Mouse (Mus musculus) MEL (cell line): ENCODE results near the gene Mta3. TPM values are rescaled to one million over a fixed set of nuclear protein-coding genes. Genes with fewer than 3 reads are reported as not detected.

Experiments used
- DNase-seq: peaks from one replicate; pipeline ENCODE4 v3.0.0; 2011; ENCODE audit warnings: low read depth, low spot score
- H3K27ac ChIP-seq: 2 replicates; pipeline ENCODE4 v1.5.1; 2012; ENCODE audit warnings: low read depth, mild to moderate bottlenecking, control low read depth, low read length, moderate library complexity; ENCODE audit not compliant: control insufficient read depth
- H3K27me3 ChIP-seq, 2 experiments: fragments of 150-350 bp in 1 of 2; sonication (generic) in 1 of 2; 2 replicates each; pipeline ENCODE4 v1.6.1; 2012; ENCODE audit warnings: low read length in 2 of 2, mild to moderate bottlenecking in 2 of 2, improper control_type of control experiment in 1 of 2, moderate library complexity in 1 of 2; ENCODE audit not compliant: insufficient read depth in 2 of 2, control insufficient read depth in 1 of 2
- H3K36me3 ChIP-seq, 2 experiments: 2 replicates each; pipeline ENCODE4 v1.6.1; 2012 to 2014; ENCODE audit warnings: low read length in 2 of 2, improper control_type of control experiment in 1 of 2, inconsistent platforms in 1 of 2, mild to moderate bottlenecking in 1 of 2; ENCODE audit not compliant: insufficient read depth in 2 of 2, control insufficient read depth in 1 of 2
- H3K4me1 ChIP-seq, 2 experiments: fragments of 150-350 bp in 1 of 2; sonication (generic) in 1 of 2; 2 replicates each; pipeline ENCODE4 v1.6.1; 2012; ENCODE audit warnings: low read length in 2 of 2, improper control_type of control experiment in 1 of 2, mild to moderate bottlenecking in 1 of 2; ENCODE audit not compliant: insufficient read depth in 2 of 2, control insufficient read depth in 1 of 2
- H3K4me3 ChIP-seq, 2 experiments: fragments of 150-350 bp in 1 of 2; sonication (generic) in 1 of 2; 2 replicates each; pipeline ENCODE4 v1.5.1; 2012; ENCODE audit warnings: low read depth in 2 of 2, low read length in 2 of 2, mild to moderate bottlenecking in 2 of 2, moderate library complexity in 2 of 2, control low read depth in 1 of 2, improper control_type of control experiment in 1 of 2; ENCODE audit not compliant: control insufficient read depth in 1 of 2, insufficient read depth in 1 of 2
- H3K79me2 ChIP-seq: 2 replicates; pipeline ENCODE4 v1.6.1; 2012; ENCODE audit warnings: mild to moderate bottlenecking, low read length, moderate library complexity; ENCODE audit not compliant: control insufficient read depth, poor library complexity, insufficient read depth
- H3K9ac ChIP-seq: 2 replicates; pipeline ENCODE4 v1.6.1; 2012; ENCODE audit warnings: low read depth, mild to moderate bottlenecking, control low read depth, low read length, moderate library complexity; ENCODE audit not compliant: control insufficient read depth, poor library complexity, severe bottlenecking
- H3K9me3 ChIP-seq: fragments of 150-350 bp; sonication (generic); replicated peaks from 2 replicates; pipeline ENCODE4 v1.6.1; 2012; ENCODE audit warnings: mild to moderate bottlenecking, low read length, improper control_type of control experiment, moderate library complexity; ENCODE audit not compliant: insufficient read depth
- BHLHE40 ChIP-seq: IDR thresholded peaks from 2 replicates; pipeline ENCODE4 v1.6.1; 2012; ENCODE audit warnings: low read depth, mild to moderate bottlenecking, inconsistent platforms, low read length, improper control_type of control experiment, borderline replicate concordance
- CHD1 ChIP-seq: IDR thresholded peaks from 2 replicates; pipeline ENCODE4 v1.6.1; 2012; ENCODE audit warnings: low read depth, mild to moderate bottlenecking, inconsistent platforms, low read length, improper control_type of control experiment
- CHD2 ChIP-seq: IDR thresholded peaks from 2 replicates; pipeline ENCODE4 v1.6.1; 2011; ENCODE audit warnings: low read length, improper control_type of control experiment
- CTCF ChIP-seq, 3 experiments: IDR thresholded peaks in 2 of 3; conservative IDR thresholded peaks in 1 of 3; 2 replicates each; pipeline ENCODE4 v1.5.1; 2011 to 2012; ENCODE audit warnings: low read length in 3 of 3, low read depth in 2 of 3, mild to moderate bottlenecking in 2 of 3, improper control_type of control experiment in 1 of 3, inconsistent platforms in 1 of 3, mixed read lengths in 1 of 3, moderate library complexity in 1 of 3; ENCODE audit not compliant: control insufficient read depth in 1 of 3, insufficient read depth in 1 of 3, poor library complexity in 1 of 3, severe bottlenecking in 1 of 3
- EP300 ChIP-seq, 2 experiments: IDR thresholded peaks; 2 replicates each; pipeline ENCODE4 v1.6.1; 2011; ENCODE audit warnings: improper control_type of control experiment in 2 of 2, low read length in 2 of 2, low read depth in 1 of 2, mild to moderate bottlenecking in 1 of 2
- ETS1 ChIP-seq: IDR thresholded peaks from 2 replicates; pipeline ENCODE4 v1.6.1; 2012; ENCODE audit warnings: low read depth, mild to moderate bottlenecking, inconsistent platforms, low read length, improper control_type of control experiment, moderate library complexity
- GABPA ChIP-seq: IDR thresholded peaks from 2 replicates; pipeline ENCODE4 v1.6.1; 2012; ENCODE audit warnings: low read depth, mild to moderate bottlenecking, inconsistent platforms, low read length, improper control_type of control experiment, moderate library complexity
- GATA1 ChIP-seq: IDR thresholded peaks from 2 replicates; pipeline ENCODE4 v1.6.1; 2011; ENCODE audit warnings: low read depth, low read length, improper control_type of control experiment
- KAT2A ChIP-seq: conservative IDR thresholded peaks from 2 replicates; pipeline ENCODE4 v1.6.1; 2012; ENCODE audit warnings: low read depth, low read length, improper control_type of control experiment, inconsistent platforms
- MAFK ChIP-seq: IDR thresholded peaks from 2 replicates; pipeline ENCODE4 v1.6.1; 2011; ENCODE audit warnings: low read depth, mild to moderate bottlenecking, low read length, improper control_type of control experiment, borderline replicate concordance
- MAX ChIP-seq: IDR thresholded peaks from 2 replicates; pipeline ENCODE4 v1.6.1; 2011; ENCODE audit warnings: low read length, improper control_type of control experiment
- MAZ ChIP-seq: IDR thresholded peaks from 2 replicates; pipeline ENCODE4 v1.6.1; 2012; ENCODE audit warnings: low read depth, mild to moderate bottlenecking, inconsistent platforms, low read length, improper control_type of control experiment
- MEF2A ChIP-seq: IDR thresholded peaks from 2 replicates; pipeline ENCODE4 v1.6.1; 2014; ENCODE audit warnings: low read depth, mild to moderate bottlenecking, inconsistent platforms, low read length, improper control_type of control experiment; ENCODE audit not compliant: poor library complexity, insufficient replicate concordance, severe bottlenecking; ENCODE audit errors: extremely low read depth
- MXI1 ChIP-seq: IDR thresholded peaks from 2 replicates; pipeline ENCODE4 v1.6.1; 2011; ENCODE audit warnings: mild to moderate bottlenecking, low read depth, low read length, improper control_type of control experiment
- MYB ChIP-seq: IDR thresholded peaks from 2 replicates; pipeline ENCODE4 v1.6.1; 2011; ENCODE audit warnings: mild to moderate bottlenecking, low read depth, low read length, improper control_type of control experiment
- MYC ChIP-seq: IDR thresholded peaks from 2 replicates; pipeline ENCODE4 v1.6.1; 2011; ENCODE audit warnings: low read depth, mild to moderate bottlenecking, low read length, improper control_type of control experiment, moderate library complexity
- NELFE ChIP-seq: IDR thresholded peaks from 2 replicates; pipeline ENCODE4 v1.6.1; 2011; ENCODE audit warnings: low read depth, low read length, improper control_type of control experiment
- POLR2A ChIP-seq, 2 experiments: IDR thresholded peaks; 2 replicates each; pipeline ENCODE4 v1.6.1; 2011 to 2012; ENCODE audit warnings: low read length in 2 of 2, mild to moderate bottlenecking in 2 of 2, control low read depth in 1 of 2, improper control_type of control experiment in 1 of 2, low read depth in 1 of 2, moderate library complexity in 1 of 2; ENCODE audit not compliant: control insufficient read depth in 1 of 2, insufficient read depth in 1 of 2, poor library complexity in 1 of 2
- POLR2AphosphoS2 ChIP-seq: IDR thresholded peaks from 2 replicates; pipeline ENCODE4 v1.6.1; 2011; ENCODE audit warnings: low read length, improper control_type of control experiment
- POLR2AphosphoS5 ChIP-seq: IDR thresholded peaks from 2 replicates; pipeline ENCODE4 v1.6.1; 2012; ENCODE audit warnings: low read depth, borderline replicate concordance, mild to moderate bottlenecking, inconsistent platforms, low read length, moderate library complexity, mixed read lengths
- RAD21 ChIP-seq: IDR thresholded peaks from 2 replicates; pipeline ENCODE4 v1.6.1; 2011; ENCODE audit warnings: mild to moderate bottlenecking, low read depth, low read length, improper control_type of control experiment
- RCOR1 ChIP-seq: IDR thresholded peaks from 2 replicates; pipeline ENCODE4 v1.6.1; 2012; ENCODE audit warnings: low read depth, mild to moderate bottlenecking, inconsistent platforms, low read length, improper control_type of control experiment
- SIN3A ChIP-seq: IDR thresholded peaks from 2 replicates; pipeline ENCODE4 v1.6.1; 2012; ENCODE audit warnings: low read length, improper control_type of control experiment, inconsistent platforms
- SMC3 ChIP-seq: IDR thresholded peaks from 2 replicates; pipeline ENCODE4 v1.6.1; 2011; ENCODE audit warnings: low read depth, low read length, improper control_type of control experiment
- TCF12 ChIP-seq: IDR thresholded peaks from 2 replicates; pipeline ENCODE4 v1.6.1; 2014; ENCODE audit warnings: low read depth, mild to moderate bottlenecking, inconsistent platforms, low read length, improper control_type of control experiment, moderate library complexity
- UBTF ChIP-seq: IDR thresholded peaks from 2 replicates; pipeline ENCODE4 v1.6.1; 2012; ENCODE audit warnings: low read depth, mild to moderate bottlenecking, inconsistent platforms, low read length, improper control_type of control experiment, moderate library complexity, borderline replicate concordance; ENCODE audit not compliant: insufficient read depth
- ZC3H11A ChIP-seq: IDR thresholded peaks from 2 replicates; pipeline ENCODE4 v1.6.1; 2012; ENCODE audit warnings: low read depth, mild to moderate bottlenecking, inconsistent platforms, low read length, improper control_type of control experiment
- ZNF384 ChIP-seq: IDR thresholded peaks from 2 replicates; pipeline ENCODE4 v1.6.1; 2012; ENCODE audit warnings: low read depth, mild to moderate bottlenecking, inconsistent platforms, low read length, improper control_type of control experiment
- polyA plus RNA-seq, 2 experiments: library from polyadenylated mRNA; stranded (reverse) in 1 of 2; unstranded in 1 of 2; fragments of >175 nt in 1 of 2; fragments of >200 nt in 1 of 2; gene quantifications; 2 replicates each; pipeline versions ENCODE4 v1.2.1 to v1.2.4; 2012; ENCODE audit warnings: low replicate concordance in 2 of 2, low read depth in 1 of 2; ENCODE audit not compliant: insufficient read length in 2 of 2, insufficient read depth in 1 of 2, missing spikeins in 1 of 2
- total RNA-seq: library from RNA; depleted of rRNA; stranded (reverse); fragments of 300-350 nt; gene quantifications from 2 replicates; pipeline ENCODE4 v1.2.3, GENCODE M21; 2012

The Mta3 gene
- total and polyA plus RNA-seq, 3 experiments: 28.8 to 58.2 TPM; not detected in 1

- no peak for TF ChIP-seq MEF2A
- peak; percentile 70 for TF ChIP-seq BHLHE40
- TF ChIP-seq SIN3A: peak; percentile 82
- TF ChIP-seq KAT2A: no peak
- TF ChIP-seq ZC3H11A: no peak
- TF ChIP-seq TCF12: peak; percentile 93
- TF ChIP-seq MYB: 0 out of 2 replicates have a peak, but pooled peaks have one; percentile 18
- no peak for TF ChIP-seq CHD1
- no peak for TF ChIP-seq GABPA
- peak; percentile 91 to 92 for TF ChIP-seq EP300 (IDR thresholded peaks at IDR 0.05; ENCODE audit: low read depth in 1 of 2, low read length in 2 of 2)
- peak; percentile 45; the same call in 1 of the 2 replicates for TF ChIP-seq MAFK
- no peak for TF ChIP-seq MAZ
- peak; percentile 98 for TF ChIP-seq MXI1
- no peak for TF ChIP-seq CHD2
- no peak for TF ChIP-seq CTCF (IDR thresholded peaks at IDR 0.05 in 2 of 3, conservative IDR thresholded peaks at IDR 0.05 in 1 of 3; ENCODE audit: control insufficient read depth in 1 of 3, insufficient read depth in 1 of 3, low read depth in 2 of 3, low read length in 3 of 3, poor library complexity in 1 of 3, severe bottlenecking in 1 of 3)
- peak in 1 of 2 experiments; percentile 37; a peak in 1 of 4 replicates for TF ChIP-seq POLR2A (IDR thresholded peaks at IDR 0.05; ENCODE audit: control insufficient read depth in 1 of 2, insufficient read depth in 1 of 2, low read depth in 1 of 2, low read length in 2 of 2, poor library complexity in 1 of 2)
- peak; percentile 96 for TF ChIP-seq MYC
Measured at GRCm38 (mm10) chr17:83768309-83768708, 62.3 kb downstream of the Mta3 start (continued).

GRCm38 (mm10) chr17:83770371-83770770 lies 64.4 kb downstream of the Mta3 start:
- DNase-seq: no peak

More at GRCm38 (mm10) chr17:83770371-83770770, 64.4 kb downstream of the Mta3 start:
- no peak overlapping the region for H3K9ac ChIP-seq
- H3K9me3 ChIP-seq: no peaks in the 10 kb centered on the region
- no peak overlapping the region for H3K4me3 ChIP-seq
- TF ChIP-seq ETS1: no peak
- TF ChIP-seq NELFE: no peak
- TF ChIP-seq MEF2A: no peak
- no peak for TF ChIP-seq POLR2A (IDR thresholded peaks at IDR 0.05; ENCODE audit: control insufficient read depth in 1 of 2, insufficient read depth in 1 of 2, low read depth in 1 of 2, low read length in 2 of 2, poor library complexity in 1 of 2)
- TF ChIP-seq UBTF: no peak
- TF ChIP-seq GATA1: no peak
- no peak for TF ChIP-seq SMC3
- no peak for TF ChIP-seq MAZ
- TF ChIP-seq ZNF384: no peak
- TF ChIP-seq POLR2AphosphoS2: no peak
- no peak for TF ChIP-seq RAD21
- no peak for TF ChIP-seq CHD1
- TF ChIP-seq MAX: no peak
- no peak for TF ChIP-seq POLR2AphosphoS5
- no peak for TF ChIP-seq MAFK
- TF ChIP-seq RCOR1: no peak
- no peak for TF ChIP-seq MYB
- H3K27ac ChIP-seq: no peak overlapping the region
- no peaks in the 10 kb centered on the region for H3K79me2 ChIP-seq
- peaks cover 3 to 6% of the 10 kb centered on the region in 2 experiments; a peak in 3 of 4 replicates for H3K4me1 ChIP-seq
- H3K36me3 ChIP-seq: peaks cover 0 to 13% of the 10 kb centered on the region in 2 experiments; a peak in 2 of 4 replicates
- H3K27me3 ChIP-seq: no peaks in the 10 kb centered on the region
